Mouse (Mus musculus): ENCODE data around the gene Mapkbp1. TPM values are rescaled to one million over a fixed set of nuclear protein-coding genes. Genes with fewer than 3 reads are reported as not detected.

Gene Mapkbp1
- polyA plus RNA-seq, 1 experiment from 2014 or later, result 6.8 TPM

DNA sequence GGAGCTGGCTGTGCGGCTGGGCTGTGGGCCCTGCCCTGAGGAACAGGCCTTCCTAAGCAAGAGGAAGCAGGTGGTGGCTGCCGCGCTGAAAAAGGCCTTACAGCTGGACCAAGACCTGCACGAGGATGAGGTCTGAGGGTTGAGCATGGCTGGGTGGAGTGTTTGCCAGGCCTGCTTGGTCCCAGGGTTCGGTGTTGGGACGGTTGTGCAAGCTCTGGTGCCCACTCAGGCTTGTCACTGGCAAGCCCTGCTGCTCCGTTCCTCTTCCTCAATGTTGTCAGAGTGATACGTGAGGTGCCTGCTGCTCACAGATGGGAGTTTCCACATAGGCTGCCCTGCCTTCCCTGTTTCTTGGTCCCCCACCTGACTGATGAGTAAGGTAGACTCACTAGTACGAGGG, 65.2 kb downstream of the Mapkbp1 start:
- H3K27me3 ChIP-seq (replicated peaks), result no peaks in the 10 kb centered on the region
- H3K27ac ChIP-seq (replicated peaks), result no peak overlapping the region
- no peaks in the 10 kb centered on the region for H3K9me3 ChIP-seq (replicated peaks)
- H3K4me3 ChIP-seq (replicated peaks), result no peak overlapping the region
- no peaks in the 10 kb centered on the region for H3K4me1 ChIP-seq
- ATAC-seq (ENCODE audit: low FRiP score), result no peak
- peaks cover 85% of the 10 kb centered on the region for H3K36me3 ChIP-seq
- 90% methylated on average over 9 of the region's 9 CpGs for WGBS
- H3K4me2 ChIP-seq, result no peak overlapping the region
- no peak overlapping the region for H3K9ac ChIP-seq (replicated peaks)

GRCm38 (mm10) chr2:120040991-120041390, 68.5 kb downstream of the Mapkbp1 start:
- 89% methylated on average over 5 of the region's 5 CpGs for WGBS
- no peak overlapping the region for H3K27ac ChIP-seq (replicated peaks)
- H3K9ac ChIP-seq (replicated peaks), result no peak overlapping the region
- H3K4me3 ChIP-seq (replicated peaks), result no peak overlapping the region
- no peaks in the 10 kb centered on the region for H3K27me3 ChIP-seq (replicated peaks)
- H3K36me3 ChIP-seq, result peaks cover 66% of the 10 kb centered on the region
- no peak overlapping the region for H3K4me2 ChIP-seq
- no peaks in the 10 kb centered on the region for H3K4me1 ChIP-seq
- ATAC-seq (ENCODE audit: low FRiP score), result no peak
- H3K9me3 ChIP-seq (replicated peaks), result no peaks in the 10 kb centered on the region

GRCm38 (mm10) chr2:120044101-120044603, 71.7 kb downstream of the Mapkbp1 start:
- WGBS, result 53% methylated on average over 4 of the region's 4 CpGs
- ATAC-seq (ENCODE audit: low FRiP score), result no peak

DNA sequence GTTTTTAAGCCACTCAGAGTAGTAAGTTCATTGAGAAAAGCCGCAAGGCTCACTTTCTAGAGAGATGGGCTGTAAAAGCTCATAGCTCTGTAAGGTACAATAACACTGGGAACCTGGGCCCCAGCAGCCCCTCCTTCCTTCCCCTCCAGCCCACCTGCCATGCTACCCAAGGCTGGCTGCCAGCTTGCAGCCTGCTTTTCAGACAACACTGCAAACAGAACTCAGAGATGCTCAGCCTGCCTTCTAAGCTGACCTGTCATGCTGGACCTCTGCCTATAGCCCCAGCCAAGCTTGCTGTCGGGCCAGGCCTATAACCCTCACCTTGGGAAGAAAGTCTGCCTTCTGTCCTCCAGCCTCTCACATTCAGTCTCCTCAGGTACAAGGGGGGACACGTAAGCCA, 72.2 kb downstream of the Mapkbp1 start:
- H3K27me3 ChIP-seq (replicated peaks), result no peaks in the 10 kb centered on the region
- H3K9me3 ChIP-seq (replicated peaks), result no peaks in the 10 kb centered on the region
- no peak overlapping the region for H3K9ac ChIP-seq (replicated peaks)
- H3K36me3 ChIP-seq, result peaks cover 30% of the 10 kb centered on the region
- no peak for ATAC-seq (ENCODE audit: low FRiP score)
- no peak overlapping the region for H3K4me3 ChIP-seq (replicated peaks)
- 55% methylated on average over 3 of the region's 3 CpGs for WGBS
- H3K4me1 ChIP-seq, result no peaks in the 10 kb centered on the region
- no peak overlapping the region for H3K4me2 ChIP-seq
- no peak overlapping the region for H3K27ac ChIP-seq (replicated peaks)

More at GRCm38 (mm10) chr2:120044101-120044603, 71.7 kb downstream of the Mapkbp1 start:
- Histone ChIP-seq H3K4me1 (no peaks in the 10 kb centered on the region), H3K4me3 (replicated peaks) (no peak overlapping the region), H3K27me3 (replicated peaks) (no peaks in the 10 kb centered on the region), H3K9me3 (replicated peaks) (no peaks in the 10 kb centered on the region), H3K27ac (replicated peaks) (no peak overlapping the region), H3K9ac (replicated peaks) (no peak overlapping the region), H3K4me2 (no peak overlapping the region), H3K36me3 (peaks cover 35% of the 10 kb centered on the region)

DNA sequence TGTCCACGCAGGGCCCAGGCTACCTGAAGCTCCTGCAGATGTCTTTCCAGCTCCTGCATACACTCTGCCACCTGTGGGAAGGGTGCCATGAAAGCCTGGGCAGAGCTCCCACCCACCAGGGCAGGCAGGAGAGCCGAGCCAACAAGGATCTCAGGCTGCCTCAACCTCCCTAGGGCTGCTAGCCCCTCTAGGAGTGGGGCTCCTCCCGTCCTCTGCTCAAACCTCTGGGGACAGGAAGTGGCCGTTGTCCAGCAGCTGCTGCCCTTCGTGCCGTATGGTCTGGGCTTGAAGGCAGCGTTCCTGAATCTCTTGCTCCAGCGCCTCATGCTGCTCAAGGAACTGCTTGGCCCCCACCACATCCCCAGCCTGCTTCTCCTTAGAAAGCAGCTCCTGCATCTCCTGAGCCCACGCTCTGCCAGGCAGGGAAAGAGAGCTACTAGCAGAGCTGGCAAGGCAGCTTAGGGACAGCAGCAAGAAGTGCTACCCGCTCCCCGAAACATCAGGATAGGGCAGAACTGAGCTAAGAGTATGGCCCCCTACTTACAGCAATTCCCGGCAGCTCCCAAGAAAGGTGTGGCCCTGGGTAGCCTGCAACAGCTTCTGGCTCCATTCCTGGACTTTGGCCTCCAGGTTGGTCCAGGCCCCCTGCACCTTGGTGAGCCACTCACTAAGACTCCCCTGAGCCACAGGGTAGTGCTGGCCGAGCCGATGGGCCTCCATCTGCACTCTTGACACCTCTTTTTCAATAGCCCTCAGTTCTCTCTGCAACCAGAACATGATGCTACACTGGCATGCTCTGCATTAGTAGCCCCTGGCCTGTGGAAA, 74.2 kb downstream of the Mapkbp1 start:
- no peak for ATAC-seq (ENCODE audit: low FRiP score)
- Histone ChIP-seq H3K36me3 (peaks cover 9% of the 10 kb centered on the region), H3K4me2 (no peak overlapping the region), H3K9ac (replicated peaks) (no peak overlapping the region), H3K4me3 (replicated peaks) (no peak overlapping the region), H3K27ac (replicated peaks) (no peak overlapping the region), H3K27me3 (replicated peaks) (no peaks in the 10 kb centered on the region), H3K4me1 (no peaks in the 10 kb centered on the region), H3K9me3 (replicated peaks) (no peaks in the 10 kb centered on the region)
- 74% methylated on average over 14 of the region's 14 CpGs for WGBS

- H3K9ac ChIP-seq (replicated peaks), result no peak overlapping the region
- no peak overlapping the region for H3K4me3 ChIP-seq (replicated peaks)
- H3K4me1 ChIP-seq, result no peaks in the 10 kb centered on the region
- H3K36me3 ChIP-seq, result no peaks in the 10 kb centered on the region
- H3K4me2 ChIP-seq, result no peak overlapping the region
- 82% methylated on average over 9 of the region's 9 CpGs for WGBS
- no peaks in the 10 kb centered on the region for H3K9me3 ChIP-seq (replicated peaks)
- no peak for ATAC-seq (ENCODE audit: low FRiP score)
- no peaks in the 10 kb centered on the region for H3K27me3 ChIP-seq (replicated peaks)
- no peak overlapping the region for H3K27ac ChIP-seq (replicated peaks)
Measured at GRCm38 (mm10) chr2:120048173-120048572, 75.7 kb downstream of the Mapkbp1 start.

GRCm38 (mm10) chr2:120049632-120050274, 77.3 kb downstream of the Mapkbp1 start:
- ATAC-seq (ENCODE audit: low FRiP score), result no peak
- no peak overlapping the region for H3K27ac ChIP-seq (replicated peaks)
- H3K4me1 ChIP-seq, result no peaks in the 10 kb centered on the region
- no peak overlapping the region for H3K9ac ChIP-seq (replicated peaks)
- no peaks in the 10 kb centered on the region for H3K9me3 ChIP-seq (replicated peaks)
- H3K4me2 ChIP-seq, result no peak overlapping the region
- no peaks in the 10 kb centered on the region for H3K36me3 ChIP-seq
- no peak overlapping the region for H3K4me3 ChIP-seq (replicated peaks)
- no peaks in the 10 kb centered on the region for H3K27me3 ChIP-seq (replicated peaks)
- 65% methylated on average over 10 of the region's 10 CpGs for WGBS

GRCm38 (mm10) chr2:120051405-120051804, 78.9 kb downstream of the Mapkbp1 start:
- H3K4me3 ChIP-seq (replicated peaks), result no peak overlapping the region
- no peak for ATAC-seq (ENCODE audit: low FRiP score)

DNA sequence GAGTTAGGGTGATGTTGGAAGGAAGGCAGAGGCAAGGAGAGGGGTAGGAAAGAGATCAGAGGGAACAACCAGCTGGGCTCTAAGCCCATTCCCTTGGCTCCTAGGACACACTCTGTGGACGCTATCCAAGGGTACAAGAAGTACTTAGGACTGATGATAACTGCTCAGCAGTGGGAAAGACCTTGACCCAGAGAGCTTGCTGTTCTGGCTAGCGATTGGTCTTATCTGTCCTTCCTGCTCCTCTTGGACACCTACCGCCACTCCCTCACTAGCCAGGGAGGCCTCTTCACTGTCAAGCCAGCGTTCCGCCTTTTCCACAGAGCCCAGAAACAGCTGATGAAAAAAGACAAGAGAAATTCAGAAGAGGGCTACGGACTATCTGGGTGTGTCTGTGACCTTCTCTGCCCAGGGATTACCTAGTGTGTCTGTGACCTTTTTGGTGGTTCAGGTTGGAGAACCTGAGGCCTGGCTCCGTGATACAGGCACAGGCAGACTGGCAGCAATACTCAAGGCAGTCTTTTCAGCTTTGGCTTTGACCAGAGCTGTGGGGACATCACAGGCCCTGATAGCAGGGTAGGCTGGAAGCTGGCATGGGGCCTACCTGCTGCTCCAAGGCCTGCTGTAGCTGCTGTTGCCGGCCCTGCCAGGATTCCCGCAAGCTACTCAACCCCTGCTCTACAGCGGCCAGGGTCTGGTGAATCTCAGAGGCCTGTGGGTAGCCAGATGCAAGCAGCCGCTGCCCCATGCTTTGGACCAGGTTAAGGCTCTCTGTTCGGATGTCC, 82.5 kb downstream of the Mapkbp1 start:
- ATAC-seq (ENCODE audit: low FRiP score), result no peak
- H3K4me2 ChIP-seq, result no peak overlapping the region
- H3K9ac ChIP-seq (replicated peaks), result no peak overlapping the region
- WGBS, result 90% methylated on average over 12 of the region's 12 CpGs
- no peak overlapping the region for H3K4me3 ChIP-seq (replicated peaks)
- no peaks in the 10 kb centered on the region for H3K27me3 ChIP-seq (replicated peaks)
- H3K27ac ChIP-seq (replicated peaks), result no peak overlapping the region
- no peaks in the 10 kb centered on the region for H3K9me3 ChIP-seq (replicated peaks)
- no peaks in the 10 kb centered on the region for H3K4me1 ChIP-seq
- H3K36me3 ChIP-seq, result no peaks in the 10 kb centered on the region

More at GRCm38 (mm10) chr2:120051405-120051804, 78.9 kb downstream of the Mapkbp1 start:
- no peak overlapping the region for H3K27ac ChIP-seq (replicated peaks)
- no peaks in the 10 kb centered on the region for H3K9me3 ChIP-seq (replicated peaks)
- no peak overlapping the region for H3K4me2 ChIP-seq
- no peaks in the 10 kb centered on the region for H3K36me3 ChIP-seq
- no peaks in the 10 kb centered on the region for H3K27me3 ChIP-seq (replicated peaks)
- no peak overlapping the region for H3K9ac ChIP-seq (replicated peaks)
- WGBS, result 55% methylated on average over 6 of the region's 6 CpGs
- H3K4me1 ChIP-seq, result no peaks in the 10 kb centered on the region

DNA sequence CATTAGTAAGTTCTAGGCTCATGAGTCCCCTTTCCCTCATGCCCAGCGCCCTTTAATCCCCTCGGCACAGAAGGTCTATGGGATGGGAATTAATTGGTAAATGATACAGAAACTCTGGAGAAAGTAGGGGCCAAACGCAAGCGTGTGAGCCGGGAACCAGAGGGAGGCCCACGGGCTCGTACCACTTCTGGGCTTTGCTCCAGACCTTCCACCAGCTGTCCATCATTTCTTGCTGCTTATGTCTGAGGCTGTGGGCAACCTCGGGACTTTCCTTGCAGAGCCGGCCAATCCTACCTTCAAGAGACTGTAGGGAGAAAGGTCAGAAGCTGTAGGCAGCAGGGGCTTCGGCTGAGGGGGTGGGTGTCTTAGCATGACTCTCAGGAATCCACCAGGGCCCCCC, 83.4 kb downstream of the Mapkbp1 start:
- no peak overlapping the region for H3K4me3 ChIP-seq (replicated peaks)
- no peaks in the 10 kb centered on the region for H3K36me3 ChIP-seq
- H3K4me2 ChIP-seq, result no peak overlapping the region
- H3K9me3 ChIP-seq (replicated peaks), result no peaks in the 10 kb centered on the region
- H3K27ac ChIP-seq (replicated peaks), result no peak overlapping the region
- ATAC-seq (ENCODE audit: low FRiP score), result no peak
- H3K27me3 ChIP-seq (replicated peaks), result no peaks in the 10 kb centered on the region
- no peaks in the 10 kb centered on the region for H3K4me1 ChIP-seq
- no peak overlapping the region for H3K9ac ChIP-seq (replicated peaks)
- WGBS, result 89% methylated on average over 10 of the region's 10 CpGs

DNA sequence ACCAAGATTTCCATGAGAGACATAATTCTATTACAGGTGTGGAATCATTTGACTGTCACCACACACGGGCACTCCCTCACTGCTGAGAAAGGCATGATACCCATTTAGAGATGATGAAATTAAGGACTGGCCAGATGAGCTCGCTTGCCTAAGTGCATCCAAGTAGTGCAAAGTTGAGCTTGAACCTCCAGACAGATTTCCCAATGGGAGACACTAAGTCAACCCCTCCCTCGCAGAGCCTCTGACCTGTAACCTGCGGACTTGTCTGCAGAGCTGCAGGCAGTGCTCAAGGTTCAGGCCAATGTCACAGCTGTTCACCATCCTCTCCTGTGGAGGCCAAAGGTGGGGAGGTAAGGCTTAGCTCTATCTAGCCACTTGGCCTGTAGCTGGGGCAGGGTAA, 86.3 kb downstream of the Mapkbp1 start:
- Histone ChIP-seq H3K4me2 (no peak overlapping the region), H3K27ac (replicated peaks) (no peak overlapping the region), H3K9ac (replicated peaks) (no peak overlapping the region), H3K4me1 (no peaks in the 10 kb centered on the region), H3K9me3 (replicated peaks) (no peaks in the 10 kb centered on the region), H3K27me3 (replicated peaks) (no peaks in the 10 kb centered on the region), H3K4me3 (replicated peaks) (no peak overlapping the region), H3K36me3 (no peaks in the 10 kb centered on the region)
- WGBS, result 84% methylated on average over 4 of the region's 4 CpGs
- no peak for ATAC-seq (ENCODE audit: low FRiP score)

Measured in neural tube, embryonic 15.5 days (tissue).